Comparison of ENCODE assay signal across 8 mouse cellular contexts in the genomic region with DNA sequence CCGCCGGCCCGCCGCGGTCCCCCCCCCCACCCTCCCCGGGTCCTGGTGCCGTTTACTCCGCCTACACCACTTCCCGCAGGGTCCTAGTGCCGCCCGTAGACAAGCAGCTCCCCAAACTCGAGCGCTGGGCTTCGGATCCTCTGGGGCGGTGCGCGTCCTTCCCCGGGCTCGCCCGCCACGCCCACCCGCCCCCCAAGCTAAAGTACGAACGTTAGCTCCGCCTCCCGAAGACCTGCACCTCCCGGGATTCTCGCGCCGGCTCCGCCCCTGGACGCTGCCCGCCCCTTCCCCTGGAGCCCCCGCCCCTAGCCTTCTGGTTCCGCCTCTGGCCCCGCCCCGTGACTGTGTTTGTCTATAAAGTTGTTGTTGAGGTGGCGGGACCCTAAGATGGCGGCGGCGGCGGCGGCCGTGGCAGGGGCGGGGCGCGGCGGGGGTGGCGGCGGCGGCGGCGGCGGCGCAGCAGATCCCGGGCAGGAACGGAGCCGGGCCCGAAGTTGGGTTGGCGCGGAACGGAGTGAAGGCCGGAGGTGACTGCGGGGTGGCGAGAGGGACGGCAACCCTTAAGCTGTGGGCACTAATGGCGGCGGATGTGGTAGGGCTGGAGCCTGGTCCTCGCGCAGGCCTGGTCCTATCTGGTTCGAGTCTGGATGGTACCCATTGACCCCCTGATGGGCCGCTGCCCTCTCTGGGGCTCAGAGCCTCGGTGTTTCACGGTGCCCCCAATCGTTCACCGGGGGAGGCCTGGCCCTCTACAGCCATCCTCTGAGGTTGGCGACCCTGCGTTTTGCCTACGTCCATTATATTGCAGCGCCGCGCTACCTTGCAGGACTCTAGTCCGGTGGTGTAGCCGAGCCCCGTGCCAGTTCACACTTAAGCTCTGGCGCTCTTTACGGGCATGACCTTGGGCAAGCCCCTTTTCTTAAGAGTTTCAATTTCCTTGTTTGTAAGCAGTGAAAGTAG. TPM values are rescaled to one million over a fixed set of nuclear protein-coding genes. Genes with fewer than 3 reads are reported as not detected.
DNase-seq lines count a peak whose midpoint lies in the region; ATAC-seq and TF ChIP-seq lines count a peak whose summit lies in the region.

TSS of gene Drap1 (minus strand) at position 198 of the 960 bp plus-strand sequence.
TSS of gene AI837181 (plus strand) at position 363 of the 960 bp plus-strand sequence.

- peak; percentile 97 for DNase-seq in G1E (ENCODE audit: low spot score)
- peak; percentile 95 for DNase-seq in cerebellum, adult 18-20 months
- DNase-seq in forebrain, postnatal 0 days: peak; percentile 98
- DNase-seq in heart, postnatal 4 days: peak; percentile 97
- peak; percentile 88 for DNase-seq in layer of hippocampus, adult 8-10 months (ENCODE audit: low spot score in 2 of 2)
- DNase-seq in ovary, adult 18-20 months (ENCODE audit: low spot score): peak; percentile 94
- DNase-seq in thymus, postnatal 0 days (ENCODE audit: low spot score): peak; percentile 97

- 1% methylated on average over 80 of the region's 87 CpGs for WGBS in forebrain, postnatal 0 days
- under 1% methylated on average over 71 of the region's 87 CpGs for WGBS in lung, embryonic 15.5 days

- H3K27ac ChIP-seq in forebrain, postnatal 0 days (ENCODE audit: low read depth, low read length): peak within 1 kb of the TSS; percentile 85
- H3K27ac ChIP-seq in lung, embryonic 15.5 days: peak within 1 kb of the TSS; percentile 95

- H3K4me2 ChIP-seq in forebrain, postnatal 0 days (ENCODE audit: low read depth): peak within 1 kb of the TSS; percentile 67
- H3K4me2 ChIP-seq in lung, embryonic 15.5 days: peak within 1 kb of the TSS; percentile 85

- peak; percentile 76 for ATAC-seq in G1E (ENCODE audit: extremely low read depth, insufficient number of reproducible peaks, low FRiP score, poor library complexity, severe bottlenecking)
- ATAC-seq in forebrain, postnatal 0 days: peak; percentile 96
- peak; percentile 94 for ATAC-seq in lung, embryonic 15.5 days (ENCODE audit: borderline replicate concordance, extremely low read depth, low FRiP score, low TSS enrichment)

- H3K4me1 ChIP-seq in G1E (ENCODE audit: insufficient read depth, low read depth, low read length): peaks cover 55% of the 10 kb centered on the region
- peaks cover 8% of the 10 kb centered on the region; the same call in 1 of the 2 replicates for H3K4me1 ChIP-seq in forebrain, postnatal 0 days (ENCODE audit: insufficient read depth)
- peaks cover 31% of the 10 kb centered on the region for H3K4me1 ChIP-seq in lung, embryonic 15.5 days

- TF ChIP-seq CTCF in G1E (IDR thresholded peaks at IDR 0.05; ENCODE audit: low read depth, low read length): no peak
- TF ChIP-seq CTCF in forebrain, postnatal 0 days (IDR thresholded peaks at IDR 0.05; ENCODE audit: low read depth): no peak

- no peaks in the 10 kb centered on the region for H3K9me3 ChIP-seq in G1E (replicated peaks)
- H3K9me3 ChIP-seq in forebrain, postnatal 0 days (ENCODE audit: low read length): no peaks in the 10 kb centered on the region
- no peaks in the 10 kb centered on the region for H3K9me3 ChIP-seq in lung, embryonic 15.5 days

- H3K36me3 ChIP-seq in G1E (replicated peaks): peaks cover 76% of the 10 kb centered on the region
- peaks cover 36% of the 10 kb centered on the region for H3K36me3 ChIP-seq in forebrain, postnatal 0 days (ENCODE audit: insufficient read depth)
- H3K36me3 ChIP-seq in lung, embryonic 15.5 days: peaks cover 43% of the 10 kb centered on the region

- H3K27me3 ChIP-seq in G1E (ENCODE audit: insufficient read depth, low read length): no peaks in the 10 kb centered on the region
- no peaks in the 10 kb centered on the region for H3K27me3 ChIP-seq in forebrain, postnatal 0 days (ENCODE audit: insufficient read depth, low read length)
- H3K27me3 ChIP-seq in lung, embryonic 15.5 days: no peaks in the 10 kb centered on the region

- H3K4me3 ChIP-seq in G1E (ENCODE audit: low read depth, low read length): peak within 1 kb of the TSS; percentile 100
- peak within 1 kb of the TSS; percentile 58 for H3K4me3 ChIP-seq in forebrain, postnatal 0 days (ENCODE audit: low read depth, low read length)
- peak within 1 kb of the TSS; percentile 79 for H3K4me3 ChIP-seq in lung, embryonic 15.5 days

- H3K9ac ChIP-seq in forebrain, postnatal 0 days: peak within 1 kb of the TSS; percentile 83
- peak within 1 kb of the TSS; percentile 94 for H3K9ac ChIP-seq in lung, embryonic 15.5 days

RNA-seq across cellular contexts. Expression of gene Drap1, which starts in this region (rescaled TPM):
- total RNA-seq in G1E (2014; fragmentation: Nextera tagmentation) (44.6 and 46.0 TPM in 2 replicates), G1E (2017) (81.5 and 87.0 TPM in 2 replicates)
- 305 and 329 TPM in 2 replicates for polyA plus RNA-seq in G1E (2012)
- total RNA-seq in forebrain, postnatal 0 days (2014; rRNA removed): 171 and 202 TPM in 2 replicates
- polyA plus RNA-seq in forebrain, postnatal 0 days (2015; fragmentation: Nextera tagmentation; extraction: Ambion mirVana): 353 and 391 TPM in 2 replicates
- 100 to 1,000 TPM; 231 to 246 TPM for total RNA-seq in heart, postnatal 4 days (2021)
- total RNA-seq in layer of hippocampus, adult 8-10 months (2022): 100 to 1,000 TPM; 308 to 358 (median 327) TPM
- 243 and 268 TPM in 2 replicates for polyA plus RNA-seq in lung, embryonic 15.5 days (2015; fragmentation: Nextera tagmentation; extraction: Ambion mirVana)
- 217 and 222 TPM in 2 replicates for polyA plus RNA-seq in thymus, postnatal 0 days (2015; fragmentation: Nextera tagmentation; extraction: Ambion mirVana)

RNA-seq across cellular contexts. Expression of gene AI837181, which starts in this region (rescaled TPM):
- total RNA-seq in G1E (2014; fragmentation: Nextera tagmentation) (29.8 and 30.5 TPM in 2 replicates), G1E (2017) (10.2 and 10.5 TPM in 2 replicates)
- polyA plus RNA-seq in G1E (2012): 59.5 and 68.5 TPM in 2 replicates
- 56.6 and 59.5 TPM in 2 replicates for total RNA-seq in forebrain, postnatal 0 days (2014; rRNA removed)
- 72.5 and 72.7 TPM in 2 replicates for polyA plus RNA-seq in forebrain, postnatal 0 days (2015; fragmentation: Nextera tagmentation; extraction: Ambion mirVana)
- total RNA-seq in heart, postnatal 4 days (2021): 10 to 100 TPM; 35.2 to 35.3 TPM
- 10 to 100 TPM; 64.8 to 71.2 (median 67.6) TPM for total RNA-seq in layer of hippocampus, adult 8-10 months (2022)
- 56.5 and 58.6 TPM in 2 replicates for polyA plus RNA-seq in lung, embryonic 15.5 days (2015; fragmentation: Nextera tagmentation; extraction: Ambion mirVana)
- 51.5 and 54.4 TPM in 2 replicates for polyA plus RNA-seq in thymus, postnatal 0 days (2015; fragmentation: Nextera tagmentation; extraction: Ambion mirVana)

Comparison
In these comparisons a context has a peak if more than half of its experiments do, and no peak if none do; other contexts are left out.
1. Peak in every context shown above with its lines: DNase-seq, ATAC-seq, H3K4me3 ChIP-seq and H3K27ac ChIP-seq.